Mouse (Mus musculus): Measurements from ENCODE around the gene Il31.

GRCm38 (mm10) chr5:123431524-123432304 is 57.6 kb downstream of the Il31 start:
- TF ChIP-seq CTCF (IDR thresholded peaks at IDR 0.05; ENCODE audit: extremely low read depth, insufficient read depth, low read length) (no peak), POLR2A (IDR thresholded peaks at IDR 0.05; ENCODE audit: extremely low read depth, insufficient read depth, low read length) (no peak)

All from cortical plate, adult 2 months (tissue).